ENCODE assay signal across 13 mouse cellular contexts in genomic region chr17:29477357-29477756, GRCm38 (mm10).
"Had no signal": no experiment of that assay in that cellular context is flagged by ENCODE, and none has a peak within 500 bp of the region (broad histone marks: within the 10 kb centered on the region; RNA-seq: fewer than 3 reads in every experiment).

No protein-coding gene starts in this region.

- H3K9ac ChIP-seq: liver, embryonic 15.5 days; midbrain, embryonic 15.5 days; neural tube, embryonic 12.5 days had no signal

- H3K27ac ChIP-seq: left cerebral cortex, adult 2 months; limb, embryonic 10.5 days; liver, embryonic 15.5 days; midbrain, embryonic 15.5 days; neural tube, embryonic 12.5 days had no signal

- H3K36me3 ChIP-seq: limb, embryonic 10.5 days; liver, embryonic 15.5 days; midbrain, embryonic 15.5 days; neural tube, embryonic 12.5 days had no signal

- H3K27me3 ChIP-seq: megakaryocyte, embryonic 14.5 days; midbrain, embryonic 15.5 days; neural tube, embryonic 12.5 days had no signal

- ATAC-seq: midbrain, embryonic 15.5 days had no signal

- DNase-seq: kidney, adult 8-10 months; kidney, postnatal 25 days; lung, adult 2 months; lung, postnatal 14 days; right cerebral cortex, postnatal 4 days; thymus, adult 18-20 months; thymus, postnatal 25 days had no signal

- H3K4me1 ChIP-seq: midbrain, embryonic 15.5 days; neural tube, embryonic 12.5 days had no signal

- H3K9me3 ChIP-seq: limb, embryonic 10.5 days; liver, embryonic 15.5 days; midbrain, embryonic 15.5 days had no signal

- H3K4me3 ChIP-seq: left cerebral cortex, adult 2 months; limb, embryonic 10.5 days; liver, embryonic 15.5 days; megakaryocyte, embryonic 14.5 days; midbrain, embryonic 15.5 days; neural tube, embryonic 12.5 days had no signal
